16 mouse cellular contexts compared by ENCODE assay signal in genomic region chr14:54110971-54111370, GRCm38 (mm10).
DNase-seq lines count a peak whose midpoint lies in the region; ATAC-seq and TF ChIP-seq lines count a peak whose summit lies in the region.
"Had no signal": no experiment of that assay in that cellular context is flagged by ENCODE, and none has a peak within 500 bp of the region (broad histone marks: within the 10 kb centered on the region; RNA-seq: fewer than 3 reads in every experiment).

No protein-coding gene starts in this region.

- no peak overlapping the region for H3K4me2 ChIP-seq in lung, embryonic 14.5 days
- H3K4me2 ChIP-seq: hindbrain, embryonic 15.5 days; liver, embryonic 11.5 days; midbrain, embryonic 11.5 days; neural tube, embryonic 15.5 days; stomach, embryonic 15.5 days had no signal

- no peak overlapping the region for H3K4me3 ChIP-seq in lung, embryonic 14.5 days (ENCODE audit: low read depth, low read length)
- H3K4me3 ChIP-seq in lung, adult 2 months (replicated peaks; ENCODE audit: extremely low read depth, low read depth, low read length) = no peak overlapping the region
- H3K4me3 ChIP-seq in MEL (ENCODE audit: control insufficient read depth in 1 of 2, insufficient read depth in 1 of 2, low read depth in 2 of 2, low read length in 2 of 2) = no peak overlapping the region
- H3K4me3 ChIP-seq: heart, embryonic 10.5 days; hindbrain, embryonic 15.5 days; neural tube, embryonic 15.5 days; stomach, embryonic 15.5 days had no signal

- H3K9ac ChIP-seq in lung, embryonic 14.5 days = no peak overlapping the region
- H3K9ac ChIP-seq in MEL (ENCODE audit: control insufficient read depth, low read depth, low read length, poor library complexity, severe bottlenecking) = no peak overlapping the region
- H3K9ac ChIP-seq: hindbrain, embryonic 15.5 days; neural tube, embryonic 15.5 days; stomach, embryonic 15.5 days had no signal

- peak overlapping the region; percentile 55; the same call in 1 of the 2 replicates for H3K27ac ChIP-seq in lung, embryonic 14.5 days (ENCODE audit: low read depth)
- H3K27ac ChIP-seq in MEL (ENCODE audit: control insufficient read depth, low read depth, low read length) = no peak overlapping the region
- H3K27ac ChIP-seq: heart, embryonic 10.5 days; hindbrain, embryonic 15.5 days; kidney, postnatal 0 days; neural tube, embryonic 15.5 days; stomach, embryonic 15.5 days had no signal

- H3K9me3 ChIP-seq in lung, embryonic 14.5 days (ENCODE audit: low read depth, low read length) = no peaks in the 10 kb centered on the region
- H3K9me3 ChIP-seq in MEL (replicated peaks; ENCODE audit: insufficient read depth, low read length) = no peaks in the 10 kb centered on the region
- H3K9me3 ChIP-seq: G1E; heart, embryonic 10.5 days; hindbrain, embryonic 15.5 days; neural tube, embryonic 15.5 days; stomach, embryonic 15.5 days had no signal

- no peaks in the 10 kb centered on the region for H3K27me3 ChIP-seq in lung, embryonic 14.5 days (ENCODE audit: insufficient read depth, low read length)
- H3K27me3 ChIP-seq in MEL (ENCODE audit: control insufficient read depth in 1 of 2, insufficient read depth in 2 of 2, low read length in 2 of 2) = no peaks in the 10 kb centered on the region; a peak in 1 of 4 replicates
- H3K27me3 ChIP-seq: hindbrain, embryonic 15.5 days; neural tube, embryonic 15.5 days; stomach, embryonic 15.5 days had no signal

- 51% methylated on average over 3 of the region's 3 CpGs for WGBS in lung, embryonic 14.5 days
- WGBS in lung, adult 2 months = 57% methylated on average over 3 of the region's 3 CpGs

- TF ChIP-seq RAD21 in MEL (IDR thresholded peaks at IDR 0.05; ENCODE audit: low read depth, low read length) = no peak

- H3K4me1 ChIP-seq in lung, embryonic 14.5 days (ENCODE audit: insufficient read depth) = peaks cover 29% of the 10 kb centered on the region
- H3K4me1 ChIP-seq in lung, adult 2 months (ENCODE audit: control insufficient read depth, insufficient read depth, low read length) = peaks cover 6% of the 10 kb centered on the region
- peaks cover 5 to 22% of the 10 kb centered on the region in 2 experiments; a peak in 3 of 4 replicates for H3K4me1 ChIP-seq in MEL (ENCODE audit: control insufficient read depth in 1 of 2, insufficient read depth in 2 of 2, low read length in 2 of 2)

- no peak for TF ChIP-seq EP300 in MEL (IDR thresholded peaks at IDR 0.05; ENCODE audit: low read depth in 1 of 2, low read length in 2 of 2)

- ATAC-seq in lung, embryonic 14.5 days (ENCODE audit: insufficient read depth) = peak; percentile 44

- TF ChIP-seq CTCF in lung, embryonic 14.5 days (IDR thresholded peaks at IDR 0.05; ENCODE audit: low read depth) = no peak
- TF ChIP-seq CTCF in lung, adult 2 months (IDR thresholded peaks at IDR 0.05; ENCODE audit: insufficient read depth, low read length) = no peak
- TF ChIP-seq CTCF in MEL (IDR thresholded peaks at IDR 0.05 in 2 of 3, conservative IDR thresholded peaks at IDR 0.05 in 1 of 3; ENCODE audit: control insufficient read depth in 1 of 3, insufficient read depth in 1 of 3, low read depth in 2 of 3, low read length in 3 of 3, poor library complexity in 1 of 3, severe bottlenecking in 1 of 3) = no peak

- no peaks in the 10 kb centered on the region for H3K36me3 ChIP-seq in lung, embryonic 14.5 days (ENCODE audit: insufficient read depth)
- peaks cover 0 to 21% of the 10 kb centered on the region in 2 experiments; a peak in 2 of 4 replicates for H3K36me3 ChIP-seq in MEL (ENCODE audit: control insufficient read depth in 1 of 2, insufficient read depth in 2 of 2, low read length in 2 of 2)
- H3K36me3 ChIP-seq: G1E; heart, embryonic 10.5 days; hindbrain, embryonic 15.5 days; neural tube, embryonic 15.5 days; stomach, embryonic 15.5 days had no signal

- peak; percentile 77 for DNase-seq in lung, embryonic 14.5 days
- no peak for DNase-seq in lung, adult 2 months
- peak; percentile 71 for DNase-seq in MEL (ENCODE audit: low read depth, low spot score)
- DNase-seq in T-cell, adult 2 months (ENCODE audit: low spot score) = peak; percentile 33
- DNase-seq in mesoderm, embryonic 11.5 days (ENCODE audit: low read depth, low spot score) = peak; percentile 23
- DNase-seq in ovary, postnatal 14 days (ENCODE audit: low spot score) = no peak
- no peak for DNase-seq in yolk sac, embryonic 10.5 days (ENCODE audit: low spot score)
- DNase-seq: right cerebral cortex, postnatal 4 days had no signal

- no peak for TF ChIP-seq POLR2A in lung, adult 2 months (IDR thresholded peaks at IDR 0.05; ENCODE audit: borderline replicate concordance, extremely low read depth, low read depth, low read length)
- no peak for TF ChIP-seq POLR2A in MEL (IDR thresholded peaks at IDR 0.05; ENCODE audit: control insufficient read depth in 1 of 2, insufficient read depth in 1 of 2, low read depth in 1 of 2, low read length in 2 of 2, poor library complexity in 1 of 2)

- H3K79me2 ChIP-seq in MEL (ENCODE audit: control insufficient read depth, insufficient read depth, low read length, poor library complexity) = no peaks in the 10 kb centered on the region

TF ChIP-seq in MEL, 35 proteins besides CTCF, POLR2A, EP300 and RAD21:
- TF ChIP-seq NRF1 (IDR thresholded peaks at IDR 0.05; ENCODE audit: insufficient read depth, low read depth, low read length, poor library complexity, severe bottlenecking) (no peak), MEF2A (IDR thresholded peaks at IDR 0.05; ENCODE audit: extremely low read depth, insufficient replicate concordance, low read depth, low read length, poor library complexity, severe bottlenecking) (no peak), ETS1 (IDR thresholded peaks at IDR 0.05; ENCODE audit: low read depth, low read length) (peak; percentile 45; the same call in 1 of the 2 replicates)

Comparison
In these comparisons a context has a peak if more than half of its experiments do, and no peak if none do; other contexts are left out.
1. DNase-seq: peak in lung, embryonic 14.5 days (single experiment), MEL (single experiment), T-cell, adult 2 months (single experiment) and mesoderm, embryonic 11.5 days (single experiment); none in lung, adult 2 months (single experiment), ovary, postnatal 14 days (single experiment) and yolk sac, embryonic 10.5 days (single experiment).